Mouse (Mus musculus) cerebellum, postnatal 4 days (tissue): ENCODE measurements at regions not wholly inside any gene's neighbourhood (a gene's known extent, or its start where the extent isn't known, plus 50 kb on each side); places are given as distances from the start of the nearest gene placed in this dataset.
A peak's percentile ranks its signal among the peaks of the same experiment; 100 is the strongest.
"Not testable (repeated sequence)": the region's sequence is repeated elsewhere in the genome, so short reads cannot be mapped to it uniquely, and the experiment has no call there.

Experiments
- DNase-seq, 2 experiments: peaks; one replicate each; pipeline ENCODE4 v3.0.0; 2022; ENCODE audit warnings: low spot score in 2 of 2, mixed read lengths in 1 of 2

- peak in 1 of 2 experiments; percentile 24 for DNase-seq
Measured at GRCm38 (mm10) chr19:51727665-51728064, 536.4 kb upstream of the Ins1 start.

DNA sequence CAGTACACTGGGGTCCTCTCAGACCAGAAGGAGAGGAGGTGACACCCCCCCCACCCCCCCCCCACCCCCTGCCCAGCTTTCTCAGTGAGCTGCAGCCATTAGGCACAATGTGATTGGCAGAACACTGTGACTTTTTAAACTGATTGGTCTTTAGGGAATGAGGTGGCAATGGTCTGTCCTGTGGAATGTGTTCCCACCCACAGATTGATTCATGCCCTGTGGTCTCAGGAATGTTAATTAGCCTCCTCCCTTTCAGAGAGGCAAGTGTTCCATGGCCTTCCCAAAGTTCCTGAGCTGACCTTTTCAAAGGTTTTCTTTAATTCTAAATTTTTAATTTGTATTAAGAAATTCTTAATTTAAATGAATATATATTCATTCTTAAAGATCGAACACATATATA, 524.0 kb upstream of the Ins1 start:
- no peak for DNase-seq

DNA sequence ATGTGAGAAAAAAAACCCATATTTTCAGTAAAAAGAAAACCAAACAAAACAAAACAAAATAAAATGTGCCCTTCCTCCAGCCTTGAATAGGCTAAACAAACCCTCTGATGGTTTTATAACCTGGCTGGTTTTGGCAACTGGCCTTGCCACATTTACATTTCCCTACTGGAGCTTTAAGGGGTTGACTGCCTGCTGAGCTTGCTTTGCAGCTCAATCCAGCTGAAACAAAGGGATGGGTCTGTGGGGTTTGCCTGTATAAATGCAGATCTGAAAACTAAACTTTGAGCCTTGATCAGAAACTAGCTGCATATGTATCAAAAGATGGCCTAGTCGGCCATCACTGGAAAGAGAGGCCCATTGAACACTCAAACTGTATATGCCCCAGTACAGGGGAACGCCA, 523.1 kb upstream of the Ins1 start:
- DNase-seq, result no peak

DNA sequence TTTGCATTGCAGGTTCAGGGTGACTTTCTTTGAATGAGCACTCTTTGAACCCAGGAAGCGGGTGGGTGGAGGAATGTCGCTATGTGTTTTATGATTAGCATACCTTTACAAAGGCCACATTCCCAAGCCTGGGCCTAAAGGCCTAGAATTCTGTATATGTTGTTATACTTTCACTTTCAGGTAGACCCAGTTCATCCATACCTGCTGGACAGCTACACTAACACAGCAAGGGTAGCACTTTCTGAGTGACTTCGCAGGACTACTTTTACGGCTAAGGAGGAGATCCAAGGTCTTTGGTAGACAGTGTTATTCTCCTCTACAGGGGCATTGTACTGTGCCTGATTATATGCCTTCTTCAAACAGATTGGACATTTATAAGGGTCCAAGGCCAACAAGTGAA, 521.9 kb upstream of the Ins1 start:
- not testable (repeated sequence) for DNase-seq

DNA sequence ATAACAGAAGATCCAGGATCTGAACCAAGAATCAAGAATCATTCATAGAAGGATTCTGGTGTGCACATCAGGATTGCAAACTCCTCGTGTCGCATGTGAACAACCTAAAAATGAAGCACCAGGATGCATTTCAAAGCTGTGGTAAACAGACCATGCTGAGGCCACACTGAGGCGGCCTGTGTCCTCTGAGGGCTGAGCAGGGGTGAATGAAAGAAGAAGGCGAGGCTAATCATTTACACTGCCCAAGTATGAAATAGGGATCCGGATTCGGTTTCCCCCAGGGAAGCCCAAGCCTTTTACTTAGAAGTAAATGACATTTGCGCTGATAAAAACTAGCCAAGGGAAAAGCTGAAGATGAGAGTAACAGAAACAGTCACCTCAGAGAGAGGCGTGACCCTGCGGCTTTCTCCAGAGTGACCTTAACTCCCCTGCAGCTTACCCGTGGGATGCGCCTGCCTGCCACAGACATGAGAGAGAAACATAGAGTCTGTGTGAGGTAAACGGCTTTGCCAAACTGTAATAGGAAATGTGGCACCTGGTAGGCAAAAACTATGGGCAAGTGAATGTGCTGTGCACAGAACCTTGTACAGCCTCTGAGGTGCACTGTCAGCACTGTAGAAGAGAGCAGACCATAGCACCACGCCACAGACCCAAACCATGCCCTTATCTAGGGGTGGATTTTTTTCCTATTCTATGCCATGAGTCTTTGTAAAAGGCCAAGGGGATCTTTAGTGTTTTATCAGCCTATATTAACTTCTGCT, 490.1 kb upstream of the Ins1 start:
- no peak for DNase-seq
